Mouse (Mus musculus) thymus, adult 2 months (tissue): ENCODE measurements around the gene Ptcd1. TPM values are rescaled to one million over a fixed set of nuclear protein-coding genes. Genes with fewer than 3 reads are reported as not detected.

Experiments used
- DNase-seq: peaks from one replicate; pipeline ENCODE4 v3.0.0; 2021
- H3K27ac ChIP-seq: fragments of 200-500 bp; 2 replicates; pipeline ENCODE4 v1.5.1; 2012; ENCODE audit warnings: low read length, control low read depth; ENCODE audit not compliant: control insufficient read depth, insufficient read depth
- H3K27me3 ChIP-seq: fragments of 200-500 bp; 2 replicates; pipeline ENCODE4 v1.6.1; 2012; ENCODE audit warnings: mild to moderate bottlenecking, low read length, moderate library complexity, mixed read lengths; ENCODE audit not compliant: control insufficient read depth, insufficient read depth
- H3K36me3 ChIP-seq: fragments of 200-500 bp; 2 replicates; pipeline ENCODE4 v1.6.1; 2012; ENCODE audit warnings: mild to moderate bottlenecking, low read length, moderate library complexity; ENCODE audit not compliant: control insufficient read depth, insufficient read depth
- H3K4me1 ChIP-seq: fragments of 200-500 bp; replicated peaks from 2 replicates; pipeline ENCODE4 v1.6.1; 2012; ENCODE audit warnings: low read length; ENCODE audit not compliant: control insufficient read depth, insufficient read depth
- H3K4me3 ChIP-seq: fragments of 200-500 bp; 2 replicates; pipeline ENCODE4 v1.5.1; 2012; ENCODE audit warnings: mild to moderate bottlenecking, low read length, control low read depth, moderate library complexity; ENCODE audit not compliant: control insufficient read depth, insufficient read depth
- CTCF ChIP-seq: fragments of 200-500 bp; IDR thresholded peaks from 2 replicates; pipeline ENCODE4 v1.5.1; 2012; ENCODE audit warnings: mild to moderate bottlenecking, control low read depth, low read length, moderate library complexity, borderline replicate concordance; ENCODE audit not compliant: control insufficient read depth, poor library complexity, insufficient read depth; ENCODE audit errors: extremely low read depth
- POLR2A ChIP-seq: fragments of 200-500 bp; IDR thresholded peaks from 2 replicates; pipeline ENCODE4 v1.6.1; 2012; ENCODE audit warnings: mild to moderate bottlenecking, low read length, control low read depth, moderate library complexity; ENCODE audit not compliant: control insufficient read depth, poor library complexity, insufficient read depth; ENCODE audit errors: extremely low read depth
- WGBS: fragments of 180-500 bp; shearing (Covaris S2); methylation state at CpG from one replicate; pipeline ENCODE4 v1.1.7; 2018; 5-methylcytosine and 5-hydroxymethylcytosine counted together
- polyA plus RNA-seq: library from polyadenylated mRNA; depleted of rRNA; stranded (reverse); fragments of >200 nt; gene quantifications from 2 replicates; pipeline ENCODE4 v1.2.3, GENCODE M21; 2012

Ptcd1 gene
- polyA plus RNA-seq, 1 experiment: 14.9 TPM

DNA sequence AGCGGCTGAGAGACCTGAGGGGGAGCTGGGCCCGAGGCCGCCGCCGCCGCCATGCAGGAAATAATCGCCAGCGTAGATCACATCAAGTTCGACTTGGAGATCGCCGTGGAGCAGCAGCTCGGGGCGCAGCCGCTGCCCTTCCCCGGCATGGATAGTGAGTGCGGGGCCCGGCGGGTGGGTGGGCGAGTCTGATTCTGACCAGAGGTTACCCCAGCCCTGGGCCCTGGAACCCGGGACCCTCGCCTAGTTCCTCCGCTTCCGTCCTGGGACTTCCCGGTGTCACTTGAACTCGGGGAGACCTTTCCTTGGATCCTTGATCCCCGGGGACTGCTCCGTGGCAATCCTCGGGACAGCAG is 376 bp upstream of the Ptcd1 start:
- TF ChIP-seq POLR2A: no peak
- no peak for TF ChIP-seq CTCF
- H3K36me3 ChIP-seq: no peaks in the 10 kb centered on the region
- DNase-seq: no peak
- H3K4me1 ChIP-seq: peaks cover 10% of the 10 kb centered on the region
- H3K27ac ChIP-seq: no peak overlapping the region
- WGBS: under 1% methylated on average over 28 of the region's 28 CpGs
- peak overlapping the region; percentile 65 for H3K4me3 ChIP-seq
- no peaks in the 10 kb centered on the region for H3K27me3 ChIP-seq

DNA sequence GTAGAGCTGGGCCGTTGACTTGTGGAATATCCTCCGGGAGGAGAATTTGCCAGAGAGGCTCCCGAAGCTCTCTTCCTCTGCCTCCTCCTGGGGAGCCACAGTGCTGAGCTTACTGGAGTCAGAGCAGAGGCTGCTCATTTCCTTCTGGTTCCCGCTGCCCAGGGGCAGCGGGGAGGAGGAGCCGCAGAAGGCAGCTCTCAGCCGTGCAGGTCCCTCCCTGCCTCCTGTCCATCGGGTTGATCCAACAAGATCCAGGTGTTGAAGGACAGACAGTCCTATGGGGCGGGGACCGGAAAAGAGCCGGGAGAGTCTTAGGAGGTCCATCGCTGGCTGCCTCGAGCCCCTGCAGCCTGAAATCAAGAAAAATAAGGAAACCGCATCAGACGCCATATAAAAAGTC is 1.7 kb downstream of the Ptcd1 start:
- Histone ChIP-seq H3K27me3 (no peaks in the 10 kb centered on the region), H3K36me3 (peaks cover 4% of the 10 kb centered on the region; the same call in 1 of the 2 replicates), H3K4me3 (no peak overlapping the region), H3K27ac (no peak overlapping the region), H3K4me1 (peaks cover 10% of the 10 kb centered on the region)
- WGBS: 95% methylated on average over 15 of the region's 15 CpGs
- TF ChIP-seq POLR2A: no peak
- no peak for TF ChIP-seq CTCF
- no peak for DNase-seq

GRCm38 (mm10) chr5:145164710-145165109 is 2.2 kb downstream of the Ptcd1 start:
- WGBS: 96% methylated on average over 3 of the region's 3 CpGs
- DNase-seq: no peak
- Histone ChIP-seq H3K36me3 (peaks cover 4% of the 10 kb centered on the region; the same call in 1 of the 2 replicates), H3K4me1 (peaks cover 10% of the 10 kb centered on the region), H3K4me3 (no peak overlapping the region), H3K27ac (no peak overlapping the region), H3K27me3 (no peaks in the 10 kb centered on the region)
- TF ChIP-seq CTCF (no peak), POLR2A (no peak)

DNA sequence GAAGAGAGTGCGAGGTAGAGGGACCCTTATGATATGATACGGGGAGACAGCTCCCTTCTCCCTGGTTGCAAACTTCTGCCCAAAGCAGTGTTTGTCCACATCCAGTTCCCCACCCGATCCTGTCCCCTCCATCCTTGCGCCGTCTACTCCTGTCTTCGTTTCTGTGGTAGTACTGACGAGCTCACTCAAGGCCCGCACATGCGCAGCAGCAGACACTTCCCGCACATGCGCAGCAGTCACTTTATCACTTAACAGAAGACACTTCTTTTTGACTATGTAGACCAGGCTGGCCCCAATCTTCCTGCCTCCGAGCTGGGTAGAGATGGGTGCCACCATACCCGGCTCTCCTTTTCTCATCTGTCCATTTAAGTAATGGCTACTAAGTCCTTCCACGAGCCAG is 5.5 kb downstream of the Ptcd1 start:
- WGBS: 98% methylated on average over 14 of the region's 14 CpGs
- H3K36me3 ChIP-seq: peaks cover 17% of the 10 kb centered on the region

GRCm38 (mm10) chr5:145152690-145153089 is 14.2 kb downstream of the Ptcd1 start:
- TF ChIP-seq POLR2A (no peak), CTCF (no peak)
- no peak overlapping the region for H3K27ac ChIP-seq
- WGBS: 98% methylated on average over 5 of the region's 5 CpGs
- H3K4me1 ChIP-seq: no peaks in the 10 kb centered on the region
- H3K4me3 ChIP-seq: no peak overlapping the region
- no peak for DNase-seq
- no peaks in the 10 kb centered on the region for H3K27me3 ChIP-seq
- peaks cover 50% of the 10 kb centered on the region for H3K36me3 ChIP-seq

More for the DNA sequence above, 5.5 kb downstream of the Ptcd1 start:
- Histone ChIP-seq H3K4me1 (peaks cover 4% of the 10 kb centered on the region), H3K27ac (no peak overlapping the region), H3K27me3 (no peaks in the 10 kb centered on the region), H3K4me3 (no peak overlapping the region)
- TF ChIP-seq POLR2A (no peak), CTCF (no peak)
- DNase-seq: no peak

GRCm38 (mm10) chr5:145149294-145149693 is 17.6 kb downstream of the Ptcd1 start:
- H3K4me3 ChIP-seq: no peak overlapping the region
- H3K4me1 ChIP-seq: no peaks in the 10 kb centered on the region
- H3K27me3 ChIP-seq: no peaks in the 10 kb centered on the region
- TF ChIP-seq CTCF (no peak), POLR2A (no peak)
- 95% methylated on average over 6 of the region's 6 CpGs for WGBS
- H3K36me3 ChIP-seq: peaks cover 66% of the 10 kb centered on the region
- no peak overlapping the region for H3K27ac ChIP-seq
- DNase-seq: no peak

DNA sequence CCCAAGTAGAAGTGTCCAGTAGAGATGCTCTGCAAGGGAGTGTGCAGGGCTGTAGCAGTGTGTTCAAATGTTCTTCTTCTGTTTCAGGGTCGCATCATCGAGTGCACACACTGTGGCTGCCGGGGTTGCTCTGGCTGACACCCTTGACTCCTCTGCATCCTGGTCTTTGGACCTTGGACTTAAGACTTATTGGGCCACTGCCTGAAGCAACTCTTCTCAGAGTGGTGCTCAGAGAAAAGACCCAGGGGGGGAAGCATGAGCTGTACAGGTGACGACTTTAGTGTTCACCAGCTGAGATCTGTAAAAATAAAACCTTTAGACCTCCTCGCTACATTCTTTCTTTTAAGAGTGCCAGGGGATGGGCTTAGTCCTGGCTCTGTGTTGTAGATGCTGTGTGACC is 19.2 kb downstream of the Ptcd1 start:
- Histone ChIP-seq H3K27ac (no peak overlapping the region), H3K27me3 (no peaks in the 10 kb centered on the region), H3K4me1 (no peaks in the 10 kb centered on the region), H3K36me3 (peaks cover 77% of the 10 kb centered on the region), H3K4me3 (no peak overlapping the region)
- TF ChIP-seq POLR2A (no peak), CTCF (no peak)
- 98% methylated on average over 5 of the region's 5 CpGs for WGBS
- DNase-seq: no peak
